Mouse (Mus musculus) bone marrow, adult 2 months (tissue): Measurements from ENCODE around the gene Kcng1.

Experiments
- CTCF ChIP-seq: fragments of 200-500 bp; IDR thresholded peaks from 2 replicates; pipeline ENCODE4 v1.5.1; 2011; ENCODE audit warnings: low read length, control low read depth; ENCODE audit not compliant: control insufficient read depth, insufficient read depth
- POLR2A ChIP-seq: fragments of 200-500 bp; IDR thresholded peaks from 2 replicates; pipeline ENCODE4 v1.6.1; 2011; ENCODE audit warnings: low read depth, mild to moderate bottlenecking, control low read depth, low read length, borderline replicate concordance; ENCODE audit not compliant: control insufficient read depth

- TF ChIP-seq CTCF (no peak), POLR2A (no peak)
Observed at GRCm38 (mm10) chr2:168299650-168300049, 18.1 kb upstream of the Kcng1 start.
